Mouse (Mus musculus) G1E (cell line): ENCODE data around the gene Coq10a.

Source experiments
- CTCF ChIP-seq: IDR thresholded peaks from 2 replicates; pipeline ENCODE4 v1.5.1; 2012; ENCODE audit warnings: low read depth, low read length, inconsistent platforms, mixed read lengths
- GATA1 ChIP-seq: IDR thresholded peaks from 2 replicates; pipeline ENCODE4 v1.6.1; 2012; ENCODE audit warnings: borderline replicate concordance, low read length, inconsistent platforms, mixed read lengths
- POLR2AphosphoS5 ChIP-seq: IDR thresholded peaks from 2 replicates; pipeline ENCODE4 v1.6.1; 2012; ENCODE audit warnings: low read depth, low read length, inconsistent platforms; ENCODE audit not compliant: insufficient replicate concordance
- TAL1 ChIP-seq: conservative IDR thresholded peaks from 2 replicates; pipeline ENCODE4 v1.6.1; 2012; ENCODE audit warnings: low read depth, low read length, inconsistent platforms, mixed read lengths

DNA sequence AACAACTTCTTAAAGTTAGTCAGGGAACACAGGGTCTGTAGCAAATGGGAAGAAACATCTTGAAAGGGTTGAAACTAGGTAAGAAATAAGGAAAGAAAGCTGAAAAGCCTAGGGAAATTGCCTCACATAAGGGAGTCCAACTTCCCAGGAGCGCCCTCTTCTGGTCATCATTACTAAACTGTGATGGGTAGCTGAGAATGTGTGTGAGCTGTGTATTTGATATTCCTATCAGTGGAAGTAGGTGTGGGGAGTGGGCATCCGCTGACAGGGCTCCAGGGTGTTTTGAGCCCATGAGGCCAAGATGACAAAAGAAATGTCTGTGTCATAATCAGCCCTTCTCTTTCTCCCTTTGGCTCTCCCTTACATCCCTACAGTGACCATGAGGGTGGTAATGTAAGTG is 10.0 kb downstream of the Coq10a start:
- TF ChIP-seq CTCF = peak; percentile 40
- no peak for TF ChIP-seq GATA1
- no peak for TF ChIP-seq POLR2AphosphoS5
- no peak for TF ChIP-seq TAL1
